Mouse (Mus musculus) bone marrow, adult 2 months (tissue): Measurements from ENCODE around the gene Wdr20. TPM values are rescaled to one million over a fixed set of nuclear protein-coding genes. Genes with fewer than 3 reads are reported as not detected.

Experiments
- H3K27ac ChIP-seq: fragments of 200-500 bp; 2 replicates; pipeline ENCODE4 v1.5.1; 2012; ENCODE audit warnings: low read depth, mild to moderate bottlenecking, control low read depth, inconsistent platforms, low read length; ENCODE audit not compliant: control insufficient read depth, poor library complexity, insufficient read depth
- H3K4me1 ChIP-seq: fragments of 200-500 bp; 2 replicates; pipeline ENCODE4 v1.6.1; 2011; ENCODE audit warnings: low read length; ENCODE audit not compliant: control insufficient read depth, insufficient read depth
- H3K4me3 ChIP-seq: fragments of 200-500 bp; replicated peaks from 2 replicates; pipeline ENCODE3; 2011; ENCODE audit warnings: mild to moderate bottlenecking, low read depth, low read length, control low read depth; ENCODE audit not compliant: control insufficient read depth
- CTCF ChIP-seq: fragments of 200-500 bp; IDR thresholded peaks from 2 replicates; pipeline ENCODE4 v1.5.1; 2011; ENCODE audit warnings: low read length, control low read depth; ENCODE audit not compliant: control insufficient read depth, insufficient read depth
- POLR2A ChIP-seq: fragments of 200-500 bp; IDR thresholded peaks from 2 replicates; pipeline ENCODE4 v1.6.1; 2011; ENCODE audit warnings: low read depth, mild to moderate bottlenecking, control low read depth, low read length, borderline replicate concordance; ENCODE audit not compliant: control insufficient read depth
- WGBS: fragments of 180-500 bp; shearing (Covaris S2); methylation state at CpG from one replicate; pipeline ENCODE4 v1.1.7; 2018; 5-methylcytosine and 5-hydroxymethylcytosine counted together
- polyA plus RNA-seq: library from polyadenylated mRNA; stranded (reverse); fragments of >200 nt; gene quantifications from 2 replicates; pipeline ENCODE4 v1.2.4, GENCODE M21; 2011; ENCODE audit warnings: low replicate concordance; ENCODE audit not compliant: missing spikeins, insufficient read depth, insufficient read length

Gene Wdr20
- polyA plus RNA-seq, 1 experiment, result 16.6 TPM

DNA sequence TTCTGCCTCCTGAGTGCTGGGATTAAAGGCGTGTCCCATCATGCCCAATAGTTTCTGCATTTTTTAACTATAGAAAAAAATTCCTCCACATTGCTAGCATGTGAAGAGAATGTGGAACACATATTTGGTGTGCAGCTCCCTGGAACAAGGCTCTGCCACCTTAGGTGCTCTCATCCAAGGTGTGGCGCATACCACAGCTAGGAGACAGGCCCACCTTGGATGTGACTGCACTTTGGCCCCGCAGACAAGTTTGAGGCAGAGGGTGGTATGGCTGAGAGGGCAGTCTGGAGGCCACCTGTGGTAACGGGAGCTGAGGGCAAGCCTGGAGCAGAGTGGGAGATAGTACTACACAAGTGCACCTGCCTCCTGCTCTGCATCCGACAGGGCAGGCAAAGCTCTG is 71.1 kb downstream of the Wdr20 start:
- 90% methylated on average over 5 of the region's 5 CpGs for WGBS
- no peak overlapping the region for H3K4me3 ChIP-seq
- TF ChIP-seq CTCF (no peak), POLR2A (no peak)
- H3K27ac ChIP-seq, result no peak overlapping the region
- peaks cover 2% of the 10 kb centered on the region; the same call in 1 of the 2 replicates for H3K4me1 ChIP-seq

DNA sequence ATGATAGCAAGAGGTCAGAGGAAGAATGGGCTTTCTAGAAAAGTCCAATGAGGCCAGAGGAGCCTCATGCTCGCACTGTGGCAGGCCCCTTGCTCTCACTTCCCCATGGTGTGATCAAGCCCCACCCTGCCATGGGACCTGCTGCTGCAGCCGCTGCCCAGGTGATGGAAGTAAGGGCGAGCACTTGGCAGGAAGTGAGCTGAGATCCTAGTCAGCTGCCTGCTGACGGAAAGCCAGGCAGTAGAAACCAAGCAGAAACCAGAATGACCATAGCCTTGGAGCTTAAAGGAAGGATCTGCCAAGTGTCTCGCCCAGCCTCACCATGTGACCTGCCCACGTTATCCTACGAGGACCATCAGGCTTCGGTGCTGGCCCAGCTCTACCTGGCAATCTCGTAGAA is 75.4 kb downstream of the Wdr20 start:
- no peak overlapping the region for H3K27ac ChIP-seq
- no peak for TF ChIP-seq CTCF
- TF ChIP-seq POLR2A, result no peak
- WGBS, result 38% methylated on average over 9 of the region's 9 CpGs
- no peak overlapping the region for H3K4me3 ChIP-seq
- H3K4me1 ChIP-seq, result peaks cover 2% of the 10 kb centered on the region; the same call in 1 of the 2 replicates

DNA sequence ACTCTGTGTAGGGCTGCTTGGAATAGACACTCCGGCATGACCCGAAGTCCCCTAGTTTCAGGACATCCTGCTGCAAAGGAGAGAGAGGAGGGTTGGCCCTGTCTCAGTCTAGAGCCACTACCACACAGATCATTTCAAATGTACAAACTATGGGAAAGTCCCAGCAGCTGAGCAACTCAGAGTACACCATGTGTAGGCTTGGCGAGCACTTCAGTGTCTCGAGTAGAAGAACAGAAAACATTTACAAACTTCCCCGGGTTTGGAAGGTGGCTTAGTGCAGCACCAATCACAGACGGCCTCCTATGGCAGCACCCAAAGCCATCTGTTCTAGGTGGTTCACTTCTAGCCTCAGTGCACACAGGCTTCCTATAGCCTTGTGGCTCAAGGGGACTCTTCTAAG is 75.9 kb downstream of the Wdr20 start:
- TF ChIP-seq CTCF, result no peak
- H3K27ac ChIP-seq, result no peak overlapping the region
- H3K4me1 ChIP-seq, result peaks cover 2% of the 10 kb centered on the region; the same call in 1 of the 2 replicates
- H3K4me3 ChIP-seq, result no peak overlapping the region
- 72% methylated on average over 6 of the region's 6 CpGs for whole genome bisulfite sequencing

DNA sequence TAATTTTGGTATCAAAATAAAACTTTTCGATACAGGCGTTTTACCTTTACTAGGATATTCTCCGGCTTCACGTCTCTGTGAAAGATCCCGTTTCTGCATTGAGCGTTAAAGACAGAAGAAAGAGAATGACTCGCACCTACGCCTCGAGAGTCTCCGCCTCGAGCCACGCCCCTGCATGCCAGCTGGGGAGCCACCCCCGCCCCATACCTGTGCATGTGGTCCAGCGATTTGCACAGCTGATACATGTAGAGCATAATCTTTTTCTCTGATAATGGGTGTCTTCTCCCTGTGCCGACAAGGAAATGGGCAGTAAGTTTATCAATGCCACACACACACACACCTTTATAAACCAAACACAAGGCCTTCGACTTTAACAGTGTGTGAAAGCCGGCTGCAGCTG is 77.2 kb downstream of the Wdr20 start:
- TF ChIP-seq CTCF, result no peak
- no peak for TF ChIP-seq POLR2A
- Histone ChIP-seq H3K4me3 (no peak overlapping the region), H3K4me1 (peaks cover 2% of the 10 kb centered on the region; the same call in 1 of the 2 replicates), H3K27ac (no peak overlapping the region)
- WGBS, result 76% methylated on average over 17 of the region's 17 CpGs

DNA sequence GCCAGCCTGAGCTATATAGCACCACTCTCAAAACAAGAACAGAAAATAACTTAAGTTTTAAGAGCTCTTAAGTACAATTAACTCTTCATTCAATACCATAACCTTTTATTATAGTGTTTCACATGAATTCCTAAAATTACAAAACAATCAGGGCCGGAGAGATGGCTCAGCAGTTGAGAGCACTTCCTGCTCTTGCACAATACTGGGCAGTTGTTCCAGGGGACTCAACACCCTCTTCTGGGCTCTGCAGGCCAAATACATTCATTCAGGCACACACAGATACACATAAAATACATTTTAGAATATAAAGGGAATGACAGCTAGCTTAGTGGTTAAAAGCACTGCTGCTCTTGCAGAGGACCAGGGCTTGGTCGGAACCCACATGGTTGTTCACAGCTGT is 79.1 kb downstream of the Wdr20 start:
- TF ChIP-seq POLR2A (no peak), CTCF (no peak)
- H3K4me3 ChIP-seq, result no peak overlapping the region
- WGBS, result 57% methylated on average over 2 of the region's 2 CpGs
- peaks cover 2% of the 10 kb centered on the region; the same call in 1 of the 2 replicates for H3K4me1 ChIP-seq
- H3K27ac ChIP-seq, result no peak overlapping the region

DNA sequence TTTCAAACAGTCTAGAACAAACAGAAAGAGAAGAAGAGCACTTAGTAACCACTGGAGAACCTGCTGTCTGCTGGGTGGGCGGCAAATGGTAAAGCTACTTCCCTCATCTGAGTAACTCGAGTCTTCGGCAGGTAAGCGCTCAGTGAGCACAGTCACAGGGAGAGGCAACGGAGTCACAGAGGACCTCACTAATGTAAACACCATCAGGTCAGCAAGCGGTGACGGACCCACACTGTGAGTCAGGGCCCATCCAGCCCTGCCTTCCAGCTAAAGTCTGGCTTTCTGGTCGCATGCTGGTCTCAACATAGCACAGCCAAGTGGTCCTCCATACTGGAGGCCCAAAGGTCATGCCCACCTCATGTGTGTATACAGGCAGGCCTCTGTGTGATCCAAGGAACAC is 81.6 kb downstream of the Wdr20 start:
- no peaks in the 10 kb centered on the region; the same call in 1 of the 2 replicates for H3K4me1 ChIP-seq
- WGBS, result 83% methylated on average over 8 of the region's 8 CpGs
- no peak overlapping the region for H3K4me3 ChIP-seq
- TF ChIP-seq CTCF, result no peak
- TF ChIP-seq POLR2A, result no peak
- no peak overlapping the region for H3K27ac ChIP-seq

DNA sequence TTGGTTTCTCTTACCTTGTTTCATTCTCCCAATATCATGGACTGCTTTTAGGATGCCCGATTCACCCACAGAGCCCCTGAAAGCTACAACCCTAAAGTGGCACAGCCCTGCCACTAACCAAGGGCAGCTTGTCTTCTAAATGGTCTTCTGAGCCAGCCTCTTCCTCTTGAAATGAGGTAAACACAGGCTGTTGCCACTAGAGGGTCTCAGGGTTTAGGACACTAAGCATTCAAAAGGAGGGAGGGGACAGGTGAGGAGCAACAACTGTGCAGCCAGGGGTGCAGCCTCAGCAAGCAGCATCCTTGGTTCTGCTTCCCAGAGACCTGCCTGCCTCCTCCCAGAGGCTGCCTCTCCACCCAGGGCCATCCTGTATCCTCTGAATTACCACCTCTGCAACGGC is 84.0 kb downstream of the Wdr20 start:
- Histone ChIP-seq H3K4me3 (no peak overlapping the region), H3K4me1 (no peaks in the 10 kb centered on the region; the same call in 1 of the 2 replicates), H3K27ac (no peak overlapping the region)
- 84% methylated on average over 2 of the region's 2 CpGs for WGBS
- TF ChIP-seq POLR2A (no peak), CTCF (no peak)

DNA sequence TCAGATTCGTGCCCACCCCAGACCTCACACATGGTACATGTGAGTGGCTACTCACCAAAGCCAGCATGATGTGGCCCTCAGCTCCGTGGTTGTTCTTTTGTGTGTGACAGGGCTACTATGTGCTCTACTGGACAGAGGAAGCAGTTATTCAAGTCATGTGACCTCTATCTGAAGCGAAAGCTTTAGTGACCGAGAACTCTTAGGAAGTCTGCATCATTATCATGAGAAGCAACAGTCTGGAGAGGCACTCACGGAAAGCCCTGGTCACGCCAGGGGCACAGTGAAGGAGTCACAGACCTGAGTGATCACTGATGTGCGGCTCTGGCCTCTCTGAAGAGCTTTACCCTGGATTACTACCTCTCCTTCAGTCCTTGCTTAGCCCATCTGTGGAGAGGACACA is 84.6 kb downstream of the Wdr20 start:
- Histone ChIP-seq H3K27ac (no peak overlapping the region), H3K4me1 (no peaks in the 10 kb centered on the region; the same call in 1 of the 2 replicates), H3K4me3 (no peak overlapping the region)
- WGBS, result 71% methylated on average over 7 of the region's 7 CpGs
- TF ChIP-seq CTCF (no peak), POLR2A (no peak)

DNA sequence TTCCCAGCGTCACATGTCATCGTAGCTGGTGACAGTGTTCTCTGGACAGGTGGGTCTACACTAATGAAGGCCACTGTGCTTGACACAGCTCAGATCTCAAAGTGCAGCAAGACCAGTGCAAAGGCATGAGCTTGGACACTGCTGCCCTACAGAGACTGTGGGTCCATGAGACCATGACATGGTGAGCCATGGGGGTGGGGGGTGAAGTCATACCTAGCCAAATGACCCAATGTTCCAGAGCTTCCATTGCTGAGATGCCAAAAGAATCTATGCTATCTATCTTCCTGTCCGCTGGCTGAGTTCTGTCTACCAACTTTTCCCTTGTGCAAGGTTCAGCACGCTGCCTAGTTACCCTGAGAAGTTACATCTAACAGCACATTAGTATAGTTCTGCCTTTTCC is 91.2 kb downstream of the Wdr20 start:
- WGBS, result 92% methylated on average over 4 of the region's 4 CpGs
- TF ChIP-seq CTCF, result no peak
- TF ChIP-seq POLR2A, result no peak
- Histone ChIP-seq H3K4me3 (no peak overlapping the region), H3K27ac (no peak overlapping the region), H3K4me1 (no peaks in the 10 kb centered on the region)
